Mouse (Mus musculus) lung, postnatal 10 days (tissue): Measurements from ENCODE around the gene Fbxw4.
"Not testable (repeated sequence)": the region's sequence is repeated elsewhere in the genome, so short reads cannot be mapped to it uniquely, and the experiment has no call there.

Experiments
- DNase-seq: peaks from one replicate; pipeline ENCODE4 v3.0.0; 2021

The Fbxw4 gene

GRCm38 (mm10) chr19:45655870-45656269, 4.2 kb downstream of the Fbxw4 start:
- no peak for DNase-seq

DNA sequence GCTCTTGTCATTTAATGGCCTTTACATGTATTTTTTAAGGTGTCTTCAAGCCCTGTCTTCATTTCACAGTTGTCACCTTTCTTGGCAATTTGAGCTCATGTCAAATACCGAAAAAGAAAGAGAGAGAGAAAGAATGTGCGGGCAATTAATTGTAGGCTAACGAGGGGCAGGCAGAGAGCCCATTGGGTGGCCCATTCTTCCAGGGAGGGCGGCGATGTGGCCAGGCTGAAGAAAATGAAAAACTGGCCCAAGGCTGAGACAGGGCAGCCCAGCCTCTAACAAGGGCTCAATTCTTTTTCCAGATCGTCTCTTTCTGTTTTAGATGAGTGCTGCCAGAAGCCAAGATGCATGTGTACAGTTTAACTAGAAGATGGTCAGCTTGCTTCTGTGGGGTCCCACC, 6.1 kb downstream of the Fbxw4 start:
- DNase-seq, result no peak

- peak; percentile 50 for DNase-seq
Measured at GRCm38 (mm10) chr19:45652286-45652988, 7.7 kb downstream of the Fbxw4 start.

DNA sequence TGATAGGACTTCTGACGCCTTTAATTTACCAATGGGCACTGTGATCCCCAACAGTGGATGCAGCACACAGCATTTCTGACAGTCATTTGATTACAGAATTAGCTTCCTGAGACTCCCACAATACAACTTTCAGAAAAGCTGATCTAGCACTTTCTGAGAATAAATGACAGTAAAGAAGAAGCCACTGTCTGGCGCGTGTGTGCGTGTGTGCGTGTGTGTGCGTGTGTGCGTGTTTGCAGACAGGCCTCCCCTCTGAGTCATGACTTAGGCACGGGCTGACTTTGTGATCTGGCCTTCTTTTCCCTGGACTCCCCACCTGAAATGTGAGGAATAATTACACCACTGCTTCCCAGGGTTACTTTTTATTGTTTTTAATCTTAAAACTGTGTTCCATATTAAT, 8.6 kb downstream of the Fbxw4 start:
- DNase-seq, result no peak

- no peak for DNase-seq
Measured at GRCm38 (mm10) chr19:45649776-45650175, 10.3 kb downstream of the Fbxw4 start.

GRCm38 (mm10) chr19:45648469-45648868, 11.6 kb downstream of the Fbxw4 start:
- not testable (repeated sequence) for DNase-seq

DNA sequence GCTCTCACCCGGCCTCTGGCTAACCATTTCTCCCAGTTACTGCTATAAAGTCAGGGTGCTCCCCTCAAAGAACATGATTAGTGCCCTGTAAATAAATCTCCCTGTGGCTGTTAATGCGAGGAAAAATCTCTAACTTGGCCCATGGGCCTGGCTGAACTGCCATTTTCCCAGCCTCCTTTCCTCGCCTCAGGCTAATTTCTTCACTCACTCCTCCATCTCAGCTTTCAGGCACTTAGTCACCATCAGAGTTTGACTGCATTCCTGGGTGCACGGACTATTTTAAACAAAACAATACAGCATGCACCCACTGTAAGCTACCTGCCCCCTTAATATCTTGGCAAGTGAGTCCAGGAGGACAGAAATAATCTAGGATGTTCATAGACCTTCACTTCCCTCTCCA, 13.2 kb downstream of the Fbxw4 start:
- no peak for DNase-seq

- no peak for DNase-seq
Measured at GRCm38 (mm10) chr19:45640691-45641090, 19.4 kb downstream of the Fbxw4 start.

- DNase-seq, result no peak
Measured at GRCm38 (mm10) chr19:45635960-45636359, 24.2 kb downstream of the Fbxw4 start.

- DNase-seq, result no peak
Measured at GRCm38 (mm10) chr19:45631584-45631983, 28.5 kb downstream of the Fbxw4 start.

- DNase-seq, result no peak
Measured at GRCm38 (mm10) chr19:45630953-45631352, 29.2 kb downstream of the Fbxw4 start.

DNA sequence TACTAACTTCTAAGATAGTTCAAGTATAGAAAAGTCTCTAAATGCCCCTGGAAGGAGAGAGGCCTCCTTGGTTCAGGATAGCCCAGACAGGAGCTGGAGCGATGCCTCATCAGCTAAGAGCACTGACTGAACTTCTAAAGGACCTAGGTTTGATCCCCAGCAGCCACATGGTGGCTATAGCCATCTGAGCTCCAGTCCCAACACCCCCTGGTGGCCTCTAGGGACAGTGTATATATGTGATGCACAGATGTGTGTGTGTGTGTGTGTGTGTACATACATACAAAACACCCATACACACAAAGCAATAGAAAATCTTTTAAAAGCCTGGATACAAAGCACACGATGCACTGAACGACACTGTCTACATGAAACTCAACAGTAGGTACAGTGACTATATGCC, 30.9 kb downstream of the Fbxw4 start:
- peak; percentile 27 for DNase-seq

GRCm38 (mm10) chr19:45628649-45629048, 31.5 kb downstream of the Fbxw4 start:
- DNase-seq, result no peak

- no peak for DNase-seq
Measured at GRCm38 (mm10) chr19:45627036-45627435, 33.1 kb downstream of the Fbxw4 start.

DNA sequence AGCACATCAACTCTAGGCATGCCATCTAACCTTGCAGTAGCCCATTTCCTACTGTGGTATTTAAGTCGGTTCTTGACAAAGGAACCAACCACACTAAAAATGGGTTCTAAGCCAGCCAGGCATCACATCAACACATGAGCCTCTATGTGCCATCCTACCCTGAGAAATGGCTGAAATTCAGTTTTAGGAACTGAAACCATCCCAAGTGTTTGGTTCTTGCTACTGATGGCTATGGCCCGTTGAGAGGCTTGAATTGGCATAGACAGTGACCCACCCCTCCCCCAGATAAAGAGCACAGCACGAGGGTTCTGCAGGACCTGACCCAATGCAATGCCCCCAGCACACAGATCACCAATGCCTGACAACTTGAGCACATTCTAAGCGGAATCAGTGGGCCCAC, 36.4 kb downstream of the Fbxw4 start:
- no peak for DNase-seq

GRCm38 (mm10) chr19:45622144-45622543, 38.0 kb downstream of the Fbxw4 start:
- DNase-seq, result no peak

DNA sequence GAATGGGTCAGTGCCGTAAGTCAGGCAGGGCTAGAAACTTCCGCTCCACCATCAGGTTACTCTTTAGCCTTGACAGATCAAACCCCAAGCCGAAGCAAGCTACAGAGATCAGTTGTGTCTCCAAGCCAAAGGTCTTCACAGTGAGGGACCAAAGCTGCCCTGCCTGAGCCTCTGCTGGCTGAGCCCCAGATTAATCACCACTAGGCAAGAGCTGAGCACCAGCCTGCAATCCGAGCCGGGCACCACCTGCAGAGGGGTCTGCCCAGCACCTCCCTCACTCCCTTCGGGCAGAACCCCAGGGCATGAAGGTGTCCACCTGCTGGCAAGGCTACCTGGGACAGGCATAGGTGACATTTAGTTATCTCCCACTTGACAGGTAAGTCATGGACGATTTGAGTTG, 39.1 kb downstream of the Fbxw4 start:
- no peak for DNase-seq

DNA sequence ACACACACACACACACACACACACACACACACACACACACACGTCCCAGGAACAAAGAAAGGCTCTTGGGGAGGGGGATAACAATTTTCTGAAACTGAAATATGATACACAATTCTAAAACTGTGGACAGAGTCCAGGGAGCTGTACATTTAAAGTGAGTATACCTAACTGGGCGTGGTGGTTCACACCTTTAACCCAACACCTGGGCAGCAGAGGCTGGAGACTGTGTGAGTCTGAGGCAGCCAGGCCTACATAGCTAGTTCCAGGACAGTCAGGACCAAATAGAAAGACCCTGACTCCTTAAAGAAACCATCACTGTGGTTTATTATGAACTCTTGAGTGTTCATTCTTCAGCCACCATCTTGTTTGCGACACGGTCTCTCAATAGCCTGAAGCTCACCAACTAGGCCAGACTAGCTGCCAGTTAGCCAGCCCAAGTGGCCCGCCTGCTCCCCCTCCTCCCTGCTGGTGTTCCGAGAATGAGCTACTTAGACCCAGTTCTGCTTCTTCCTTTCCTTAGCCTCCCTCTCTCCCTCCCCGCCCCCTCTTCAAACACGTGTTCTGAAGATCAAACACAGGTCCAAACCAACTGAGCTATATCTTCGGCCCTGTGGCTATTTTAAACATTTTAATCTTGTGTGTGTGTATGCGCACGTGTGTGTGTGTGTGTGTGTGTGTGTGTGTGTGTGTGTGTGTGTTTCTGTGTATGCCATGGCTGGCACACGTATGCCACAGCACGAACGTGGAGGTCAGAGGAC, 40.2 kb downstream of the Fbxw4 start:
- no peak for DNase-seq

- peak; percentile 24 for DNase-seq
Measured at GRCm38 (mm10) chr19:45618184-45618583, 41.9 kb downstream of the Fbxw4 start.

- no peak for DNase-seq
Measured at GRCm38 (mm10) chr19:45616735-45617134, 43.4 kb downstream of the Fbxw4 start.

DNA sequence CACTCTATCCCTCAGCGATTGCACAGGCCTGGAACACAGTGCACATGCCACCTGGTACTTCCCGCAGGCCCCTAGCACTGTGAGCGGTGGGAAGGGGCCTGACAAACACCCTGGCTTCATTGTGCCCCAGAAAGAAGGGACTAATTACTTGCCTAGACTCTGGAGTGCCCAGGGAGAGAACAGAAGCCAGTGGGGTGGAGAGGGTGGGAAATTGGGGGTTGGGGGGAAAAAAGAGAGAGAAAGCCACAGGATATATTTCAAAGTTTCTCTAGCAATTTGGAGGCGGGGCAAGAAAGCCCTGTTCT, 43.9 kb downstream of the Fbxw4 start:
- no peak for DNase-seq

DNA sequence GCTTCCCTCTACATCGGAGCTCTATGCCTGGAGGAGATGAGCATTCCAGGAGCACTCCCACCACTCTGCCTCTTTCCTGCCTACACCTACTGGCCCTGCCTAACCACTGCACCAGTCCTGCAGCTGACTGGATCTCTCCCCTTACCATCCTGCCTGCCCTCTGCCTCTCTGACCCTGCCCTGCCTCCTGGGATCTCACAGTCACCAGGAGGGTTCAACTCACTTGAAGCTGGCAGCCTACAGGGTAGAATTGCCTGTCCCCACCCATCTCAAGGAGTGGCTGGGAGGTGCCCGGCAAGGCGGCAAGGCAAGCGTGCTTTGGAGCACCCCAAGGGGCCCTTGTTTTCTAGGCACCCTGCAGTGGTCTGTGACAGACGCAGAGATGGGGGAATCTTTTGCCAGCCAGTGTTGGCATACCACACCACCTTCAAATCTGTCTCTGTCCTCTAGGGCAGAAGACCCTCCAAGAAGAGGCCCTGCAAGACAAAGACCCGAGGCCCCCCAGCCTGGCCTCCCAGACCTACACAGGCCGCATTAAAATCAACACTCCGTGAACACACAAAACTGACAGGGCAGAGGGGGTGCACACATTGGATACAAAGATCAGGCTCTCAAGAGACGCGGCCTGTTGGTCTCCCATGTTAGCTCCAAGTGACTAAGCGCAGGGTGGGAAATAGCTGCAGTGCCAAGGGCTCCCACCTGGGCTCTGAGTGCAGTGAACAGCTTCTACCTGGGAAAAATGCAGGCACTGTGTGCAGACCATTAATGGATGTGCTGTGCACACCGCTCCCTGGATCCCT, 44.5 kb downstream of the Fbxw4 start:
- DNase-seq, result no peak

GRCm38 (mm10) chr19:45614928-45615327, 45.2 kb downstream of the Fbxw4 start:
- no peak for DNase-seq

DNA sequence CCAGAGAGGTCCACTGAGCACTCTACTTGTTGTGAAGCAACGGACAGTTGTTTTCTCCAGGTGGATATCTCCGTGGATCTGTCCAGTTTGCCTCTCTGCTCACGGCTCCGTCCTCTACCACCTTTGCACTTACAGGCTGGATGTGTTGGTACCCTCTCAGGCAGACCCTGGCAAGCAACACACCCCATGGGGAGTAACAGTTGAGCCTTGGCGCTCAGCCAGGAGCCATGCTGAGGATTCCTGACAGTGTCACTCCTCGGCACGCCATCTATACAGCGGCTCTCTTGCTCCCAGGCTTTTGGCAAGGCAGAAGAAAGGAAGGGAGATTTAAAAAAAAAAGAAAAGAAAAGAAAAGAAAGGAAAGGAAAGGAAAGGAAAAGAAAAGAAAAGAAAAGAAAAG, 45.7 kb downstream of the Fbxw4 start:
- DNase-seq, result peak; percentile 18
